Mouse (Mus musculus): ENCODE results near the gene 1700021F07Rik. TPM values are rescaled to one million over a fixed set of nuclear protein-coding genes. Genes with fewer than 3 reads are reported as not detected.

Gene 1700021F07Rik
- not detected for polyA plus RNA-seq (2017; shearing (Covaris generic))

DNA sequence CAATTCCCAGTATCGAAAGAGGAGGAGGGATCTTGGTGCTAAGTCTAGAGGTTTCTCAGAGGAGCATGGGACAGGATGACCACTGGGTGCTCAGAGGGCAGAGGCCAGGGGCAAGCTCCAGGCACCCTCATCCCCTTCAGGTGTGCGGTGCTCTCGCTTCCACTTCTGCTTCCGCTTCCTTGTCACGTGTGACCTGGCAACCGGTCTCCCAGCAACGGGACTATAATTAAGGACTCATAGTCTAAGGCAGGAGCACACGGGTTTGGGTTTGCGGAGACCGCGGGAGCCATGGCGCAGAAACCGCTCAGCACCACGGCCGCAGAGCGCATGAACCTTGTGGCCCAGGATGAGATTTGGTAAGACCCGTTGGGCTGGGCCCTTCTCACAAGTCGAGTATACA, at the start of gene 1700021F07Rik:
1700021F07Rik (plus strand) TSS at position 211 of the 400 bp plus-strand sequence.
- no peak for ATAC-seq

DNA sequence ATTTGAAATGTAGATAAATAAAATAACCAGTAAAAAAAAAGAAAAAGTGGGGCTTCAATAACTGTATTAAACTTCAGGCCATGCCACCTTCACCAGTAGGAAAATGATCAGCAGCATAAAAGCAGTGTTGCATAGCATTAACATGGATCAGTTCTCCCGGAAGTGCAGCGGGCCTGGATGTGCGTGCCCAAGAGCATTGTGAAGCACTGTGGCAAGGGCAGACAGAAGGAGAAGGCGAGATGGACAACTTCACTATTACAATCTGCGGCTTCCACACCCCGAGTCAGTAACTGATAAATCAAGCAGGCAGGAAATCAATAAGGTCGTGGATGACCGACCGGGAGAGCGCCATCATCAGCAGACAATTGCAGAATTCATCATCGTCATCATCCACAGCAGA, 49.2 kb upstream of the 1700021F07Rik start:
- ATAC-seq, result no peak

DNA sequence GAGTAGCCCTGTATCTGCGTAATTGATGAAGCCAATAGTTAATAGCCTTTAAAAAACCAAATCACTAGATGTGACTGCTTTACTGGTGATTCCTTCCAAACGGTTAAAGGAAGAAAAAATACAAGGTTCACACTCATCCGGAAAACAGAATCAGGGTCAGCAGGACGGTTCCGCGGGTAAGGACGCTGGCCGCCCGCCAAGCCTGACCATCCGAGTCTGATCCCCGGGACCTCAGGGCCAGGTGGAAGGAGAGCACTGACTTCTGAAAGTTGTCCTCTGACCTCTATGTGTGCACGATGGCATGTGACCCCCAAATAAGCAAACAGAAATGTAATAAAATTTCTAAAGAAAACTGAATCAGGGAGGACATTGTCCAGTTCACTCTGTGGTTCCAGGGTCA, 43.3 kb upstream of the 1700021F07Rik start:
- no peak for ATAC-seq

DNA sequence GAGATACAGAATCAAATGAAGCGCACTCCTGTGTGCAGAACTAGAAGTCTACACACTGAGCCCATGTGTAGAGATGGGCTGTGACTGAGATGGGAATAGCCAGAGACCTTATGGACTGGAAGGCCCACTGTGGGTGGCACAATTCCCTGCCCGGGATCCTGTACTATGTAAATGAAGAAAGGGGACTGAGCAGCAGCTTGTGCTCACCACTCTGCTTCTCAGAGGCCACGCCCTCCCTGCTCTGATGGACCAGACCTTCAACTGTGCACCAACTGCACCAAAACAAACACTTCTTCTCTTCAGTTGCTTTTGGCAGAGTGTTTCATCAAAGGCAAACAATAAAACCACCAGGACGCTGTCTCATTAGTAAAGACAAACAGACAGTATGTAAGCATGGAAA, 37.9 kb upstream of the 1700021F07Rik start:
- ATAC-seq, result no peak

DNA sequence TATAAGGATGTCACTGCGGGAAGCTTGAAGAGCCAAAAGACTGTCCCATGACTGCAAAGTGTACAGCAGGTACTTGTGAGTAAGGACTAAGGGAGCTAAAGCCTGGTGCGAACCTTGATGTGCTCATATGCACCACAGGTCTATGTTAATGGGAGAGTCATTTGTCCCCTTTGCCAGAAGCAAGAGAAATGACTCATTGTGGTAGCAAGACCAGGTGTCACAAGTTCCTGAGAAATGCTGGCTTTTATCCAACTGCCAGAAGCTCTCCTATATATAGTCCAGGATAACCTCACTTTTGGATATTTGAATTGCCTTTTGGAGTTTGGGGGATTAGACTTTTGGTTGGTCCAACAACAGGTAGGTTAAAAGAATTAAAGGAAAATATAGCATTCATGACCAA, 22.8 kb upstream of the 1700021F07Rik start:
- no peak for ATAC-seq

DNA sequence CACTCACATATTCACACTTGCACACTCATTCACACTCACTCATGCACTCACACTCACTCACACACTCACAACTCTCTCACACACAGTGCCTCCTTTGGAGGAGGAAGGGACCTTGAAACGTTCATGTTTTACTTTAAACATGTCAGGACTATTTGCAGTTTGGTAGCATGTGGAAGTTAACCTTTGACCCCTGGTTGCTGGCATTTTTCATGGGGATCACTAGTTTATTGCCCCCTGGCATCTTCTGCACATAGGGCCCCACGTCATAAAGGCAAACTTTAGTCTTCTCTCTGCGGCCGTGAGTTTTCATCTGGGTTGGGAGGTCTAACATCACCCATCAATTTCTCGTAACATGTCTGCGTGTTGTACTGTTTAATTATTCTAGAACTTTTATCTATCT, 8.4 kb upstream of the 1700021F07Rik start:
- ATAC-seq, result no peak

GRCm38 (mm10) chr2:173515186-173515585, 7.2 kb upstream of the 1700021F07Rik start:
- no peak for ATAC-seq

DNA sequence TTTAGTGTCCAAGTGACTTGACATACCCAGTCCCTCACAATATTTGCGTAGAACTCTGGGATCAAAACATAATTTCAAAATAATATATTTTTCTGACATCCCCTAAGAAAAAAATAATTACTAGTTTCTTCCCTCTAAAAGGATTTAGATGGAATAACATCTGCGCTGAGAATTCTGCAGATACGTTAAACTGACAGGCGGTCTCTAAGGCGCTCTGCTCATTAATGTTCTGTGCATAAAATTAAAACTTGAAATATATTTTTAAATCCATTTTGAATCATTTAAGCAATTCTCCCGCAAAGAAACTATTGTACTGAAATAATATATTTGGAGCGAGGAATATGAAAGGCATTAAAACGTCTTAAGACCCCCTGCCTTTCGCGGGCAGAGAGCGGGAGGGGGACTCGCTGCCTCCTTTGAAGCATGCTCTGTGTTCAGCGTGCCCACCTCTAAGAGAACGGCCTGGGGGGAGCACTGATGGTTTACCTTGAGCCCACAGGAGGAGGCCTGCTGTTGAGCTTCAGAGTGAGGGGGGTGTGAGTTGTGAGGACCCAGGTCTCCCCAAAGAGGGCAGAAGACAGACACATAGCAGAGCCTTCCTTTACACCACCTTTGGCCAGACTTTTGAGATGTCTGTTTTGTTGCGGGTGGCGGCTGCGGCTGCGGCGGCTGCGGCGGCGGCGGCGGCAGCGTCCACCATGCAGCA, 6.1 kb upstream of the 1700021F07Rik start:
- no peak for ATAC-seq

GRCm38 (mm10) chr2:173528493-173528892, 6.1 kb downstream of the 1700021F07Rik start:
- ATAC-seq, result no peak

- no peak for ATAC-seq
Observed at GRCm38 (mm10) chr2:173532711-173533462, 10.5 kb downstream of the 1700021F07Rik start.

- peak; percentile 96 for ATAC-seq
Observed at GRCm38 (mm10) chr2:173534581-173534980, 12.2 kb downstream of the 1700021F07Rik start.

DNA sequence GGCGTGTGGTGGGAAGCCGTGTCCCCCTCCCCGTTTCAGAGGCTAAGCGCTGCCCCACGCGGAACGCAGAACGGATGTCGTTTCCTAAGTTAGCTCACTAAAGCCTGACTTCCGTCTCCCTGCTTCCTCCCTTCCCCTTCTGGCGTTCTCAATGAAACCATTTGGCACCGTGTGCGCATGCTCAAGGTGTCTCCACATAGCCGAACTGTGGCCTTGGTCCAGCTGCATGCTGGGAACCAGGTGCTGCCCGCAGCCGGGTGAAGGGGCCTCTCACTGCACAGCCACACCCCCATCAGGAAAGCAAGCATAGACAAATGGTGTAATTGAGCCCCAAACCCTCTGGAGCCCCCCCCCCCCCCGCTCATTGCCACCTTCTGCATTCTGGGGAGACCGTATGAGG, 13.0 kb downstream of the 1700021F07Rik start:
- no peak for ATAC-seq

- no peak for ATAC-seq
Observed at GRCm38 (mm10) chr2:173535886-173536285, 13.5 kb downstream of the 1700021F07Rik start.

DNA sequence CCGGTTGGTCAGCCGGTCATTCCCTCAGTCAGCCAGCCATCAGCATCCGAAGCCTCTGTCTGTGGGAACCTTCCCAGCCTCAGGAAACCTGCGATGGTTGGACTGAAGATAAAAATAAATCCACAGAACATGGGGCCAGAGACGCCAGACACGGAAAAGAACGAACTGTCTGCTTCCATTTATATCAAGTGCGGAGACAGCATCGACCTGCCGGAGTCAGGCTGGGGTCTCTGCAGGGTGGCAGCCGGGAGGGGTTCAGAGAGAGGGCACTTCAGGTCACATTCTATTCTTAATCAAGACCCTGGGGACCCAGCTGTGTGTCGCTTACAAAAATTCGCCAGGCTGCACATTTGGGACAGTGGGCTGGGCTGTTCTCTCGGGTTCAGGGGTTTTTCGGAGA, 17.4 kb downstream of the 1700021F07Rik start:
- no peak for ATAC-seq

GRCm38 (mm10) chr2:173541748-173542147, 19.4 kb downstream of the 1700021F07Rik start:
- no peak for ATAC-seq

DNA sequence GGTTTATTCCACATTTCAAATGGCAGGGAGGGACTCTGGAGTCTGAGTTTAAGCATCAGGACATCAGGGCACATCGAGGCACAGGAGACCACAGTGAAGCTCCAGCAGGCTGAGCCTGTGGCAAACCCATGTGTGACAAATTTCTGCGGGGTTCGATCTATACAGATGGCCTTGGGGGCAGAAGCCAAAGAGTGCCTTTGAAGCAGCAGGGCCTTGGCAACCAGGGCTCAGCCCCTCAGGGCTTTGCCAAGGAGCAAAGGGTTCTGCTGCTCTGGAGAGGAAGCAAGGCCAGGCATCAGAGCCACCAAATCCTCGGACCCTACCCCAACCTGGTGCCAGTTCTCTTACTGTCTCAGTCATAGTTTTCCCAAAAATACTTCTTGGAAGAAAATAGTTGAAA, 20.3 kb downstream of the 1700021F07Rik start:
- no peak for ATAC-seq

- peak; percentile 84 for ATAC-seq
Observed at GRCm38 (mm10) chr2:173545992-173546703, 23.8 kb downstream of the 1700021F07Rik start.

DNA sequence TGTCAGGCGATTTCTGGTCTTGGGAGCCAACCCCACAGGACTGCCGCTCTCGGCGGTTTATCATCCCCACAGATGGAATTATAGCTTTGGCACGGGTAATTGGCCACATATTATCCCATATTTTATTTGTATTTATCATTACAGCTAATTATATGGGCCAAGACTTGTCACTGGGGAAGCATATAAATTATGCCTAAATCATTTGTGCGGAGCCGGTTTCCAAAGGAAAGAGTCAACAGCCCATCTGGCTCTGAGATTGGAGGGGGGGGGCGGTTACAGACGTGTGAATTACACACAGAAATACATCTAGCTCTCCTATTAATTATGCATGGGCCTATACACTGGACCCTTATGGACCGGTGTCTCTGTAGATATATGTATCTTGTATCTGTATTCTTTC, 26.9 kb downstream of the 1700021F07Rik start:
- ATAC-seq, result no peak

GRCm38 (mm10) chr2:173550681-173551080, 28.3 kb downstream of the 1700021F07Rik start:
- ATAC-seq, result no peak

DNA sequence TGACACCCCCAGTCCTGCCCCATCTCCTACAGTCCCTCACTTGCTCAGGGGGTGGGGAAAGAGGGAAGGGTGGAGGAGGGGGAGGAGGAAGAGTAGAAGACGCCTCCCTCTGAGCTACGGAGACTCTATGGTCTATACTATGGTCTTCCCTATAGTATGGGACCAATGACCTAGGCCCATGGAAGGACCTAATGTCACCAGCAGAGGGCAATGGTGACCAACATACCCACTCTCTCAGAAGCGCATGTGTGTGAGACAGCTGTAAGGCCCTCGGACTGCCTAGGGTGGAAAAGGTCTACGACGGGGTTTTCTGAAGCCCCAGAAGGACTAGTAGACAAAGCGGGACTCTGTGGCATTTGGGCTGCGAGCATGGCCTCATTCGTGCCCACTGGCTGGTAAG, 31.5 kb downstream of the 1700021F07Rik start:
- ATAC-seq, result peak; percentile 52

DNA sequence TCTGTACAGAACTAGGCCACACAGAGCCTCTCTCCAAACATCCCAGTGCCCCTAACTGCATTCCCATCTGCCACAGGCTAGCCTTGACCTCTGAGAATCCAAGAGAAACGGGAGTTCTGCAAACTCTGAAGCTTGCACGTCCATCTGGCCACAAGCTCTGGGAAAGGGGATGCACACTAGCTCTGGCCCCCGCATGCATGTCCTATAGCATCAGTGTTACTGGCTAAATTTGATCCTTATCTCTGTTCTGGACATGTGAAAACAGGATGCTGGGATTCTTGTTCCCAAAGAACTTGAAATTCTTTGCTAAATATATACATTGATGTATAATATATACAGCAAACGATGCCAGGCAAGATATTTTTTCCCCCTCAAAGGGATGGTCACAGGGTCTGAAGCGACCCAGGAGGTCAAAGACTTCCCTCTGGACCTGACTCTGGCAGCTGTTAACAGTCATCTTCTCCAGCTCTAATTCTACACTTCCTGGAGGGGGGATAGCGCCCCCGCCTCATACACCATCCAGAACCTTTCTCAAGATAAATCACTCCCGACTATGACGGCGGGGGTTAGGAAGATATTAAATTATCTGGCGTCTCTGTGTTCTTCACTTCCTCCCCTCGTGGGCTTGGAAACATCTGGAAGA, 36.5 kb downstream of the 1700021F07Rik start:
- ATAC-seq, result no peak

- ATAC-seq, result peak; percentile 49
Observed at GRCm38 (mm10) chr2:173561851-173562442, 39.6 kb downstream of the 1700021F07Rik start.

DNA sequence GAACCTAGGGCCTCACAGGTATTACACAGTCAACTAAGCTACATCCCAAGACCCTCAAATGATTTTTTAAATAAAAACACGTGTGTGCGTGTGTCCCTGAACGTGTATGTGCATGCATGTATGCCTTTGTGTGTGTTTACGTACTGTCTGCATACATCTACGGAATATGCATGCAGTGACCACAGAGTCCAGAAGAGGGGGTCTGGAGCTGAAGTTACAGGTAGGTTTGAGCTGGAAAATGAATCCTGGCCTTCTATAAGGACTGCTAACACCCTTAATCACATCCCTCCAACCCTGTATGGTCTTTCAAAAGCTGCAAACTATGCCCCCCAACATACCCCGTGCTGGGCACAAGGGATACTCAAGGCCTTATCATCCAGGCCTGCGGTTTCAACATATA, 41.0 kb downstream of the 1700021F07Rik start:
- no peak for ATAC-seq

All from activated CD4-positive, CD25-positive, alpha-beta regulatory T cell, adult 4 months (primary cell).